Mouse (Mus musculus) left cerebral cortex, adult 18-20 months (tissue): ENCODE results near the gene Sf1. TPM values are rescaled to one million over a fixed set of nuclear protein-coding genes. Genes with fewer than 3 reads are reported as not detected.

Experiments used
- DNase-seq, 2 experiments: peaks; one replicate each; pipeline ENCODE4 v3.0.0; 2021 to 2022; ENCODE audit warnings: low spot score in 2 of 2, mixed read lengths in 1 of 2
- total RNA-seq, 2 experiments: library from RNA; stranded (reverse); gene quantifications; 2 replicates each; pipeline ENCODE4 v1.2.3; 2021

Gene Sf1
- total RNA-seq, 2 experiments from 2014 or later: 188 to 211 TPM

GRCm38 (mm10) chr19:6396237-6396636, 32.7 kb downstream of the Sf1 start:
- DNase-seq: no peak

DNA sequence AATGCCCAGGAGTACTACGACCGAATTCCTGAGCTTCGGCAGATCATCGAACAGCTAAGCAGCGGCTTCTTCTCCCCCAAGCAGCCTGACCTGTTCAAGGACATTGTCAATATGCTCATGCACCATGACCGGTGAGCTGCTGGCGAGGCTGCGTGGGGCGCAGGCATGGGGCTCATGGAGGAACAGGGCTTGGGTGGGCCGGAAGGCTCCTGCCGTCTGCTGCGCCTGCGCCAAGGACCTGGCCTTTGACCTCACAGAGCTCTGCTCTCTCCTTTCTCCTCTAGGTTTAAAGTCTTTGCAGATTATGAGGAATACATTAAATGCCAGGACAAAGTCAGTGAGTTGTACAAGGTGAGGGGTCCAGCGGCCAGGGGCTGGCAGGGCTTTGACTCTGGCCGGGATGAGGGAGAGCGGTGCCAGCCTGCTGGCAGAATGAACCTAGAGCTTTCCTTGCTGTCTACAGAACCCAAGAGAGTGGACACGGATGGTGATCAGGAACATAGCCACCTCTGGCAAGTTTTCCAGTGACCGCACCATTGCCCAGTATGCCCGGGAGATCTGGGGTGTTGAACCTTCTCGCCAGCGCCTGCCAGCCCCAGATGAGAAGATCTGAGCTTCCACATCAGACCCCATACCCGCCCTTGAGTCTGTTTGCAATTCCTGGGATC, 34.2 kb downstream of the Sf1 start:
- DNase-seq: no peak

DNA sequence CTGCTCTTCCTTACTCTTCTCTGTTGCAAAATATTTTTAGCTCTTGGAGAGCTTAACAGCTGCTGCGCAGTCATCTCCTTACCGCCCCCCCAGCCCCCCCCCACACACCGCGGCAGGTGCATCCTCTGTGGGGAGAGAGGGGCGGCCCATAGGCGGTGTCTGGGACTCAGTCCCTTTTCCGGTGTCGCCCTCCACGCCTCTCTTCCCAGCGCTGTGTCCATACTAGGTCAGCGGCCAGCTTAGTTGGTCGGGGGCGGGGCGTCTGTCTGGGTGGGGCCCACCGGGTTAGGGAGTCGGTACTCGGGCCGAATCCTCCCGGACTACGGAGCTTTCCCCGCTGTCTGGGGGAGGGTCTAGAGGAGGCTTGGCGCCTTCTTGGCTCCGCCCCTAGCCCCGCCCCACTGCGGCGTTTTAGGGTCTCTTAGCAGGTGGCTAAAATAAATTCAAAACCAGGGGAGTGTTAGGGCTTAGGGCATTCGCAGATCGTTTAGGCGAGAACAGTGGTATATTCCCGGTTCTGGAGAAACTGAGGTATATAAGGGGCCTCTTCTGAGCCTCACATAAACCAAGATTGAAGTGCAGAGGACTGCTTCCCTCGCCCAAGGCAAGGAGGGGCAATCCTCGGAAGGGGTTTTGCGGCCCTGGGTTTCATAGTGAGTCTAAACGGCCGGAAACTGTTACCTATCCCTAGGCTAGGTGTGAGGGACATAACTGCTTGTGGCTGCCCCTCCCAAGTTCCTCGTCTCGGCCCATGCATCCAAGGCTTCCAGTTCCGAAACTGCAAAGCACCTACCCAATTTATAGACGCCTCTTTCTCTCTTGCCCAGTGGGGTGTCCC, 35.2 kb downstream of the Sf1 start:
- no peak for DNase-seq

GRCm38 (mm10) chr19:6399285-6400095, 36.0 kb downstream of the Sf1 start, which contains the start of gene Rasgrp2:
Gene Rasgrp2, plus strand, starts transcription at chr19:6399340.
- DNase-seq: no peak

GRCm38 (mm10) chr19:6400096-6401086, 36.9 kb downstream of the Sf1 start:
- DNase-seq: no peak

GRCm38 (mm10) chr19:6401131-6401815, 37.8 kb downstream of the Sf1 start:
- peak; percentile 42 to 60 for DNase-seq

GRCm38 (mm10) chr19:6401951-6402350, 38.5 kb downstream of the Sf1 start:
- no peak for DNase-seq

GRCm38 (mm10) chr19:6403869-6404268, 40.4 kb downstream of the Sf1 start:
- no peak for DNase-seq

DNA sequence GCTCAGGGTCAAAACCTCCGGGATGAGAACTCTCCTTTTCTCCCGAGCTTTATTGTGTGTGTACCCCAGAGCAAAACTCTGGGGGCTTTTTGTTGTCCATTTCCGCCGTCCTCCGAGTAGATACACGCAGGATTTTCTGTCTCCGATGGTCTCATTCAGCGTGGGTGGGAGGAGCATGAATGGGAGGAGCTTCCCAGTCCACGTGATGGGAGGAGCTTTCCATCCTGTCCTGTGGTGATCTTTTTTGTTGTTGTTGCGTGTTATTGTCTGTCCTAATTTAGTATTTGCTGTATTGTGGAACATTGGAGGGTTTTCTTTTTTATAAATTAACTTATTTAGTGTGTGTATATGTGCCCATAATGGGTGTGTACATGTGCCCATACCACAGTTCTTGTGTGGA, 41.9 kb downstream of the Sf1 start:
- DNase-seq: no peak

DNA sequence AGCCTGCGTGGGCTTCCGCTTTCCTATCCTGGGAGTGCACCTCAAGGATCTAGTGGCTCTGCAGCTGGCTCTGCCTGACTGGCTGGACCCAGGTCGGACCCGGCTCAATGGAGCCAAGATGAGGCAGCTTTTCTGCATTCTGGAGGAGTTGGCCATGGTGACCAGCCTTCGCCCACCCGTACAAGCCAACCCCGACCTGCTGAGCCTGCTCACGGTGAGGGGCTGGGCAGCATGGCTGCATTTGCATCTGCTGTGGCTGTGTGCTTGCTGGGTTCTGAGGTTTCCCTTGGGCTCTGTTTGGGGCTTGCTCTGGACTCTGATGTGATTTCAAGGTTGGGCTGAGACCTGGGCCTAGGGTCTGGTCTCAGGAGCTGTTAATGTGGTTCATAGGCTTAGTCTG, 43.6 kb downstream of the Sf1 start:
- DNase-seq: no peak

- no peak for DNase-seq
These were observed 44.5 kb downstream of the Sf1 start for GRCm38 (mm10) chr19:6407816-6408510.

GRCm38 (mm10) chr19:6408749-6409148, 45.3 kb downstream of the Sf1 start:
- no peak for DNase-seq

DNA sequence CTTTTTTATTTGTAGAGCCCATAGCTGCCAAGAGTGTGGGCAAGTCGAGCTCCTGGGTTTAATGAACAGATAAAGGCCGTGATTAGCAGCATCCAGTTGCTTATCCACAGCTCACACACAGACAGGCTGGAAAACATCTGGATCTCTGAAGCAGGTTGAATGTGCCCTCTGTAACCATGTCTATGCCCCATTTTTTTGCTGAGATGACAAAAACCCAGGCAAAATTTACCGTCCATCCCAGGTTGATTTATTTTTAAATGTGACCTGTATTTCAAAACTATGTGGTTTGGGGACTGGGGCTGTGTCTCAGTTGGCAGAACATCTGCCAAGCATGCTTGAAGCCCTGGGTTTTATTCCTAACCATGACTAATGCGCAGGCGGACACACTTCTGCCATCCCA, 45.7 kb downstream of the Sf1 start:
- DNase-seq: no peak

DNA sequence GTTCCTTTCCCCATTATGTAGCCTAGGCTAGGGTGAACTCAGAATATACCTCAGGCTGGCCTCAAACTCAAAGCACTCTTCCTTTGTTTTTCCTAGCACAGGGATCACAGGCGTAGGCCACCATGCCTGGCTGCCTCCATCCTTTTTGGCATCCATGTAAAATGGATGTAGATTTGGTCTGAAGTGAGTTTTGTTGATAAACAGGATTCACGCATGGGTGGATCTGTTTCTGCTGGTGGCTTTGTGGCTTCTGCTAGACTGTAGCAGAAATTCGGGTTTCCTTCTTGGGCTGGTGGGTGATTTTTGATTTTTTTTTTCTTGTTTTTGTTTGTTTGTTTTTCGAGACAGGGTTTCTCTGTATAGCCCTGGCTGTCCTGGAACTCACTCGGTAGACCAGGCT, 46.4 kb downstream of the Sf1 start:
- DNase-seq: no peak

DNA sequence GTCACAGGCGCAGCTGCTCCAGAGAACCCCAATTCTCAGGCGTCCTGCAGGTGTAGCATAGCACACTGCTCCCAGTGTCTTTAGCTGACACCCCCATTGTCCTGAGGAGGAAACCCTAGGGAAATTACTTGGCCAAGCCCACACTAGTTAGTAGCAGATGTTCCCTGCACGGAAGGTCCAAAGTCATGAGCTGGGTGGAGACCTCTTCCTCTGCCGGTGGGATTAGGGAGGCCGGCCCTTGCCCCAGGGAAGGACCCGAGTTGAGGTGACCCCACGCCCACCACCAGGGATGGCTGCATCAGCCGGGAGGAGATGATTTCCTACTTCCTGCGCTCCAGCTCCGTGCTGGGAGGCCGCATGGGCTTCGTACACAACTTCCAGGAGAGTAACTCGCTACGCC, 49.3 kb downstream of the Sf1 start:
- DNase-seq: no peak

- no peak for DNase-seq
These were observed 52.0 kb downstream of the Sf1 start for GRCm38 (mm10) chr19:6415454-6415853.

DNA sequence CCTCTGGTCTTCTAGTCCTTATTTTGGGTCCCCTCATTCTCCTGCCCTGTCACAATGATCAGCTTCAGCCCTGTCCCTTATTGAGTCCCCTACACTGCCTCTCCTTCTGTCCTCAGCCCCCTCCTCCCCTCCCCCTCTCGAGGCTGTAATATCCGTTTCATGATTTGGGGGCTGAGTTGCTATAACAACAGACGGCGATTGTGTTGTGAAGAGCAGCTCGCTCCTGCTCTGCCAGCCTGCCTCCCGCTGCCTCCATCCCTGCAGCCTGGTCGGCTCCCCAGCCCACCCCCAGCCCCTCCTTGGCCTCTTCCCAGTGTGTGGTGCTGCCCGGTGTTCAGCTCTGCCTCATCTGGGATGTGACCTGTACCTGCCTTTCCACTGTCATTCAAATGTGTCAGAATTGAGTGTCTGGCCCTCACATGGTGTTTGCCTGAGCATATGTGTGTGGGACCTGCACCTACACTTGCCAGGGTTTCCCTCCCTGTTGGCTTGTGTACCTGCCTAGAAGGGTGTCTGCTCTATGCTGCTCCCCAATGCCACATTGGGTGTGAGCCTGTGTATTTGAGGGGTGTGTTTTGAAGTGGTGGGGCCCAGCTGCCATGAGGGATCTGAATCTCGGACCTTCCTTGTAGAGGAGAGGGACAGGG, 52.8 kb downstream of the Sf1 start:
- no peak for DNase-seq

DNA sequence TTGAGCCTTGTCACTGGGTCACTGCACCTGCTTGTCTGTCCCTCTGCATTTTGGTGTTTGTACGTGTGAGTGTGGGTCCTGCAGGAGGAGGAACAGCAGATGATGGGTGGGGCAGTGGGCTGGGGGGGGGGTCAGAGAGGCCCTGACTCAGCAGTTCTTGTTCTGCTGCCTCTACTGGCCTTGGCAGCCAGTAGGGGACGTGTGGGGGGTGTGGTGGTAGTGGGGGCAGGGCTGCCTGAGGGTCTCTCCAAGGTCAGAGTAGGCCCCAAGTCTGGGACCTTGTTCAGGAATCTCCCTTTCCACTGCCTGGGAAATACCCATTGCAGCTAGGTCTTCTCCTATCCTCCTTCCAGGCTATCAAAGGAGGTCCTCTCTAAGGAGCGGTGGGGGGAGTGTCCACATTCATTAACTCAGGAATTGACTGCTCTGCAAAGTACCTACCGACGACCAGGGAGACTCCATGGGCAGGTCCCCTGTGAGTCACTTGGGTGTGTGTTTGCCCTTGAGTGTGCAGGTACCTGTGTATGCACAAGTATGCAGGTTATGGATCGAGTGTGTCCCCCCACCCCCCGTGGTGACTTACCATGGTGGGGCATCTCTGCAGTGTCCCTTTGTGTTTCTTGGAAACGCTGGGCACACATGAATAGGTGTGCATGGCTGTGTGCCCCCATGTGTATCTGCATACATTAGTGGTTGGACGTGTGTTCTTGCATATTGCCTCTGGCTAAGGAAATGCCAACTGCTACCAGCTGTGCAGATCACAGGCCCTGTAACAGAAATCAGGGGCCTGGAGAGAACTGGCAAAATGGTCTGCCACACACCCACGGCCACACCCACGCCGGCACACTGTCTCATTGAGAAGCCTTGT, 53.6 kb downstream of the Sf1 start:
- DNase-seq: no peak
